Mouse (Mus musculus): ENCODE measurements at regions not wholly inside any gene's neighbourhood (a gene's known extent, or its start where the extent isn't known, plus 50 kb on each side); places are given as distances from the start of the nearest gene placed in this dataset.

GRCm38 (mm10) chr15:13320599-13321348 lies 147.3 kb upstream of the Cdh6 start:
- Histone ChIP-seq H3K4me1 (ENCODE audit: control insufficient read depth, insufficient read depth, low read length) (no peaks in the 10 kb centered on the region), H3K4me3 (ENCODE audit: insufficient read depth, low read depth, low read length) (no peak overlapping the region), H3K27ac (ENCODE audit: insufficient read depth, low read depth, low read length) (no peak overlapping the region)
- TF ChIP-seq CTCF (IDR thresholded peaks at IDR 0.05; ENCODE audit: insufficient read depth, low read depth, low read length) (no peak), POLR2A (IDR thresholded peaks at IDR 0.05; ENCODE audit: insufficient read depth, low read depth, low read length) (no peak)
- WGBS = 46% methylated on average over 10 of the region's 10 CpGs

- 82% methylated on average over 6 of the region's 6 CpGs for WGBS
- Histone ChIP-seq H3K27ac (ENCODE audit: insufficient read depth, low read depth, low read length) (no peak overlapping the region), H3K4me1 (ENCODE audit: control insufficient read depth, insufficient read depth, low read length) (no peaks in the 10 kb centered on the region), H3K4me3 (ENCODE audit: insufficient read depth, low read depth, low read length) (no peak overlapping the region)
- TF ChIP-seq POLR2A (IDR thresholded peaks at IDR 0.05; ENCODE audit: insufficient read depth, low read depth, low read length) (no peak), CTCF (IDR thresholded peaks at IDR 0.05; ENCODE audit: insufficient read depth, low read depth, low read length) (no peak)
These were observed 131.1 kb upstream of the Cdh6 start for GRCm38 (mm10) chr15:13304562-13304961.

- TF ChIP-seq POLR2A (IDR thresholded peaks at IDR 0.05; ENCODE audit: insufficient read depth, low read depth, low read length) (no peak), CTCF (IDR thresholded peaks at IDR 0.05; ENCODE audit: insufficient read depth, low read depth, low read length) (no peak)
- Histone ChIP-seq H3K27ac (ENCODE audit: insufficient read depth, low read depth, low read length) (no peak overlapping the region), H3K4me3 (ENCODE audit: insufficient read depth, low read depth, low read length) (no peak overlapping the region), H3K4me1 (ENCODE audit: control insufficient read depth, insufficient read depth, low read length) (no peaks in the 10 kb centered on the region)
- 89% methylated on average over 7 of the region's 7 CpGs for WGBS
These were observed 130.0 kb upstream of the Cdh6 start for GRCm38 (mm10) chr15:13303456-13303855.

- no peak for TF ChIP-seq POLR2A (IDR thresholded peaks at IDR 0.05; ENCODE audit: insufficient read depth, low read depth, low read length)
- 90% methylated on average over 6 of the region's 6 CpGs for WGBS
- H3K27ac ChIP-seq (ENCODE audit: insufficient read depth, low read depth, low read length) = no peak overlapping the region
- H3K4me3 ChIP-seq (ENCODE audit: insufficient read depth, low read depth, low read length) = no peak overlapping the region
- H3K4me1 ChIP-seq (ENCODE audit: control insufficient read depth, insufficient read depth, low read length) = no peaks in the 10 kb centered on the region
These were observed 129.2 kb upstream of the Cdh6 start for GRCm38 (mm10) chr15:13302672-13303071.

GRCm38 (mm10) chr15:13296967-13297366 lies 123.5 kb upstream of the Cdh6 start:
- no peak overlapping the region for H3K27ac ChIP-seq (ENCODE audit: insufficient read depth, low read depth, low read length)
- no peak overlapping the region for H3K4me3 ChIP-seq (ENCODE audit: insufficient read depth, low read depth, low read length)
- no peaks in the 10 kb centered on the region for H3K4me1 ChIP-seq (ENCODE audit: control insufficient read depth, insufficient read depth, low read length)
- TF ChIP-seq CTCF (IDR thresholded peaks at IDR 0.05; ENCODE audit: insufficient read depth, low read depth, low read length) (no peak), POLR2A (IDR thresholded peaks at IDR 0.05; ENCODE audit: insufficient read depth, low read depth, low read length) (no peak)
- WGBS = 71% methylated on average over 6 of the region's 6 CpGs

GRCm38 (mm10) chr15:13289064-13289463 lies 115.6 kb upstream of the Cdh6 start:
- no peak for TF ChIP-seq POLR2A (IDR thresholded peaks at IDR 0.05; ENCODE audit: insufficient read depth, low read depth, low read length)
- no peak for TF ChIP-seq CTCF (IDR thresholded peaks at IDR 0.05; ENCODE audit: insufficient read depth, low read depth, low read length)
- peaks cover 4% of the 10 kb centered on the region for H3K4me1 ChIP-seq (ENCODE audit: control insufficient read depth, insufficient read depth, low read length)
- WGBS = 82% methylated on average over 3 of the region's 3 CpGs
- H3K27ac ChIP-seq (ENCODE audit: insufficient read depth, low read depth, low read length) = no peak overlapping the region
- no peak overlapping the region for H3K4me3 ChIP-seq (ENCODE audit: insufficient read depth, low read depth, low read length)

- H3K27ac ChIP-seq (ENCODE audit: insufficient read depth, low read depth, low read length) = no peak overlapping the region
These were observed 114.4 kb upstream of the Cdh6 start for GRCm38 (mm10) chr15:13287878-13288277.

GRCm38 (mm10) chr15:13285355-13285754 lies 111.9 kb upstream of the Cdh6 start:
- TF ChIP-seq CTCF (IDR thresholded peaks at IDR 0.05; ENCODE audit: insufficient read depth, low read depth, low read length) (no peak), POLR2A (IDR thresholded peaks at IDR 0.05; ENCODE audit: insufficient read depth, low read depth, low read length) (no peak)
- Histone ChIP-seq H3K4me3 (ENCODE audit: insufficient read depth, low read depth, low read length) (no peak overlapping the region), H3K27ac (ENCODE audit: insufficient read depth, low read depth, low read length) (no peak overlapping the region), H3K4me1 (ENCODE audit: control insufficient read depth, insufficient read depth, low read length) (peaks cover 4% of the 10 kb centered on the region)
- WGBS = 78% methylated on average over 3 of the region's 3 CpGs

More at GRCm38 (mm10) chr15:13287878-13288277, 114.4 kb upstream of the Cdh6 start:
- WGBS = 14% methylated on average over 11 of the region's 11 CpGs
- peaks cover 4% of the 10 kb centered on the region for H3K4me1 ChIP-seq (ENCODE audit: control insufficient read depth, insufficient read depth, low read length)
- no peak for TF ChIP-seq POLR2A (IDR thresholded peaks at IDR 0.05; ENCODE audit: insufficient read depth, low read depth, low read length)
- no peak for TF ChIP-seq CTCF (IDR thresholded peaks at IDR 0.05; ENCODE audit: insufficient read depth, low read depth, low read length)
- peak overlapping the region; percentile 32 for H3K4me3 ChIP-seq (ENCODE audit: insufficient read depth, low read depth, low read length)

- Histone ChIP-seq H3K4me1 (ENCODE audit: control insufficient read depth, insufficient read depth, low read length) (peaks cover 4% of the 10 kb centered on the region), H3K27ac (ENCODE audit: insufficient read depth, low read depth, low read length) (no peak overlapping the region), H3K4me3 (ENCODE audit: insufficient read depth, low read depth, low read length) (no peak overlapping the region)
- TF ChIP-seq POLR2A (IDR thresholded peaks at IDR 0.05; ENCODE audit: insufficient read depth, low read depth, low read length) = no peak
- no peak for TF ChIP-seq CTCF (IDR thresholded peaks at IDR 0.05; ENCODE audit: insufficient read depth, low read depth, low read length)
- 89% methylated on average over 2 of the region's 2 CpGs for WGBS
These were observed 110.7 kb upstream of the Cdh6 start for GRCm38 (mm10) chr15:13284219-13284618.

Data from olfactory bulb, adult 2 months (tissue).